Mouse (Mus musculus) urinary bladder, postnatal 36 days (tissue): ENCODE results near the gene Gm49384.

Experiments used
- DNase-seq, 2 experiments: peaks; one replicate each; pipeline ENCODE4 v3.0.0; 2022; ENCODE audit warnings: low spot score in 2 of 2, mixed read lengths in 1 of 2

Gm49384 gene

GRCm38 (mm10) chr12:69207396-69207795, 3.3 kb upstream of the Gm49384 start:
- no peak for DNase-seq

GRCm38 (mm10) chr12:69198985-69199384, 5.1 kb downstream of the Gm49384 start:
- no peak for DNase-seq

- peak; percentile 43 to 63 for DNase-seq
These were observed 5.9 kb downstream of the Gm49384 start, which contains the start of gene Dnaaf2 for GRCm38 (mm10) chr12:69198164-69198535. Gene Dnaaf2 (minus strand): TSS chr12:69198429.

GRCm38 (mm10) chr12:69197378-69198163, 6.5 kb downstream of the Gm49384 start:
- peak; percentile 42 to 44 for DNase-seq

- DNase-seq = peak; percentile 55 to 62
These were observed 7.4 kb downstream of the Gm49384 start, which contains the start of gene Gm49383 for GRCm38 (mm10) chr12:69196444-69197377. Gene Gm49383 (minus strand): TSS chr12:69197104.

- DNase-seq = no peak
These were observed 11.4 kb downstream of the Gm49384 start for GRCm38 (mm10) chr12:69192637-69193036.

GRCm38 (mm10) chr12:69191396-69191795, 12.7 kb downstream of the Gm49384 start:
- no peak for DNase-seq

GRCm38 (mm10) chr12:69190522-69190921, 13.5 kb downstream of the Gm49384 start:
- no peak for DNase-seq

- no peak for DNase-seq
These were observed 14.0 kb downstream of the Gm49384 start for GRCm38 (mm10) chr12:69190074-69190473.

- no peak for DNase-seq
These were observed 17.1 kb downstream of the Gm49384 start for GRCm38 (mm10) chr12:69186811-69187471.

GRCm38 (mm10) chr12:69185371-69185770, 18.7 kb downstream of the Gm49384 start:
- no peak for DNase-seq

GRCm38 (mm10) chr12:69184342-69185295, 19.4 kb downstream of the Gm49384 start:
- DNase-seq = peak; percentile 32 to 63

- peak; percentile 99 for DNase-seq
These were observed 20.3 kb downstream of the Gm49384 start, which contains the start of the genes Rpl36al and Mgat2 for GRCm38 (mm10) chr12:69183583-69184308. Gene Rpl36al (minus strand): TSS chr12:69184083. Gene Mgat2 (plus strand): TSS chr12:69184157.

GRCm38 (mm10) chr12:69181800-69182199, 22.3 kb downstream of the Gm49384 start:
- DNase-seq = no peak

- DNase-seq = no peak
These were observed 24.7 kb downstream of the Gm49384 start for GRCm38 (mm10) chr12:69179371-69179770.

- no peak for DNase-seq
These were observed 26.5 kb downstream of the Gm49384 start for GRCm38 (mm10) chr12:69177526-69177925.

GRCm38 (mm10) chr12:69175975-69176374, 28.1 kb downstream of the Gm49384 start:
- no peak for DNase-seq

GRCm38 (mm10) chr12:69171307-69171706, 32.8 kb downstream of the Gm49384 start:
- no peak for DNase-seq

- DNase-seq = peak; percentile 84 to 86
These were observed 35.5 kb downstream of the Gm49384 start, which contains the start of gene Lrr1 for GRCm38 (mm10) chr12:69168461-69169106. Gene Lrr1 (plus strand): TSS chr12:69168814.
